In the genomic region with DNA sequence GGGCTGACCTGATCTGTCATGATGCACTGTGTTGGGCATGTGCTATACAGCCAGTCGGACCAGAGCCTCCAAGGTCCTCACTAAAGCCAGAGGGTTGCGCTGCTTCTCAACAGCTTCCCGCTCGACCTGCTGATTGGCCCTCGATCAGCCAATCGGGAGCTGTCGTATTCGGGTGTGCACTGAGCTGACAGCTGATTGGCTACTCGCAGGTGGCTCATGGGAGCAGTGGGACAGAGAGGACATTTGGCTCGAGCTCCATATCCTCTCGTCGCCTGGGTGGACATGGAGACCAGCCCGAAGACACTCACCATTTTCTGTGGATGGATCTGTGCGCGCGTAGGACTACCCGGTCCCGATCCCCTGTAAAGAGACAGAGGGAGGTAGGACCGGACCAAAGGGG, we compare ENCODE assay signal across 18 mouse cellular contexts. TPM values are rescaled to one million over a fixed set of nuclear protein-coding genes. Genes with fewer than 3 reads are reported as not detected.
"Had no signal": no experiment of that assay in that cellular context is flagged by ENCODE, and none has a peak within 500 bp of the region (broad histone marks: within the 10 kb centered on the region; RNA-seq: fewer than 3 reads in every experiment).

No protein-coding gene starts in this region.

- DNase-seq: kidney, adult 18-20 months; kidney, postnatal 10 days; kidney, postnatal 4 days; lung, adult 2 months; lung, postnatal 36 days; thymus, postnatal 14 days had no signal

- H3K4me3 ChIP-seq: layer of hippocampus, adult 2 months; left cerebral cortex, adult 2 months; limb, embryonic 10.5 days; liver, embryonic 15.5 days; midbrain, embryonic 15.5 days; neural tube, embryonic 12.5 days had no signal

- H3K4me1 ChIP-seq: limb, embryonic 10.5 days; liver, embryonic 15.5 days; midbrain, embryonic 15.5 days; neural tube, embryonic 12.5 days had no signal

- H3K27me3 ChIP-seq: midbrain, embryonic 15.5 days; neural tube, embryonic 12.5 days had no signal

- H3K4me2 ChIP-seq: liver, embryonic 11.5 days; liver, embryonic 15.5 days; midbrain, embryonic 15.5 days; neural tube, embryonic 12.5 days had no signal

- H3K9ac ChIP-seq: liver, embryonic 15.5 days; midbrain, embryonic 15.5 days; neural tube, embryonic 12.5 days had no signal

- ATAC-seq: lung, postnatal 0 days; midbrain, embryonic 15.5 days had no signal

- H3K36me3 ChIP-seq: limb, embryonic 10.5 days; liver, embryonic 15.5 days; midbrain, embryonic 15.5 days; neural tube, embryonic 12.5 days had no signal

- H3K9me3 ChIP-seq: limb, embryonic 10.5 days; liver, embryonic 15.5 days; midbrain, embryonic 15.5 days had no signal

- H3K27ac ChIP-seq: layer of hippocampus, adult 2 months; left cerebral cortex, adult 2 months; limb, embryonic 10.5 days; liver, embryonic 15.5 days; midbrain, embryonic 15.5 days; neural tube, embryonic 12.5 days had no signal

RNA-seq across cellular contexts. Expression of gene 1700018B08Rik, which starts 2.3 kb away (rescaled TPM):
- polyA plus RNA-seq: kidney, embryonic 14.5 days; limb, embryonic 10.5 days; limb, embryonic 14.5 days; liver, embryonic 11.5 days; liver, embryonic 15.5 days; lung, adult 2 months; lung, postnatal 0 days; midbrain, embryonic 15.5 days; neural tube, embryonic 12.5 days; stomach, embryonic 14.5 days; urinary bladder, adult 2 months had no signal
